Mouse (Mus musculus) 3134 (cell line): ENCODE data around the gene Xrn2.
"Not testable (repeated sequence)": the region's sequence is repeated elsewhere in the genome, so short reads cannot be mapped to it uniquely, and the experiment has no call there.

ENCODE experiments used
- DNase-seq: peaks from one replicate; pipeline ENCODE4 v3.0.0-alpha.2; 2011; ENCODE audit warnings: low spot score; ENCODE audit not compliant: insufficient read length; ENCODE audit errors: extremely low read depth

Gene Xrn2

DNA sequence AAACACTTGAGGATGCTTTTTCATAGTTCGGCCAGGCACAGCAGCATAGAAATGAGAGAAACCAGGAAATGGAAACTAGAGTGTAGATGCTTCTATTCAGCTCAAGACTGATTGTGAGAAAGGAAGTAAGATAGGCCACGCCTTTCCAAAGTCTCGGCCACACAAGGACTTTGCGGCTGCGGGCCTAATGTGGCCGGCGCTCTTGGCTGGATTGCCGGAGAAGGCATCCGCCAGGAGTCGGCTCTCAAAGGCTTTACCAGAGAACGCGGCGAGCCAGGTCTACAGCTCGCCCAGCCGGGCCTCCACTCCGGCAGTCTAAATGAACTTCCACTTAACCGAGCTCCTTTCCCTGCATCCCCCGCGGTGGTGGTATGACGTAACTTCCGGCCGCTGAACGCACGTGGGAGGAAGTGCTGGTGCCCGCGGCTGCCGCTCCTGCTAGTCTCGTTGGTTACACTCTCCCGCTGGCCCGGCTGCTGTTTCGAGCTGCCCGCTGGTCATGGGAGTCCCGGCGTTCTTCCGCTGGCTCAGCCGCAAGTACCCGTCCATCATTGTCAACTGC, at the start of gene Xrn2:
TSS of gene Xrn2 (plus strand) at position 374 of the 562 bp plus-strand sequence.
- DNase-seq: peak; percentile 95

DNA sequence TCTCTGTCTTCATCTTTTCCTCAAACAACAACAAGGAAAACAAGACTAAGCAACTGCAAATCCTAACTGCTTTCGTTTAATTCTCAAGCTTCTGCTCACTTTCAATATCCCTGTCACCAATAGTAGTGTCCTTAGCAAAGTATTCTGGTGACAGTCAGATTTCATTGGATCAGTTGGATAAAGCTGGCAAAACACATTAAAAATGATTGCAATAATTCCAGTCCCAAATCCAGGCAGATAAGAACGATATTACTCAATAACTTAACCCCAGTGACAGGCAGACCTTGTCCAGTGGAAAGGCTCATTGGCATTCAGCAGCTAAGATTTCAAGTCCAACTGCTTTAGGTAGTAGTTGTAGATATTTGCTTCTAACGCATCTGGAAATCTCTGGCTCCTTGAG, 37.8 kb upstream of the Xrn2 start:
- DNase-seq: no peak

DNA sequence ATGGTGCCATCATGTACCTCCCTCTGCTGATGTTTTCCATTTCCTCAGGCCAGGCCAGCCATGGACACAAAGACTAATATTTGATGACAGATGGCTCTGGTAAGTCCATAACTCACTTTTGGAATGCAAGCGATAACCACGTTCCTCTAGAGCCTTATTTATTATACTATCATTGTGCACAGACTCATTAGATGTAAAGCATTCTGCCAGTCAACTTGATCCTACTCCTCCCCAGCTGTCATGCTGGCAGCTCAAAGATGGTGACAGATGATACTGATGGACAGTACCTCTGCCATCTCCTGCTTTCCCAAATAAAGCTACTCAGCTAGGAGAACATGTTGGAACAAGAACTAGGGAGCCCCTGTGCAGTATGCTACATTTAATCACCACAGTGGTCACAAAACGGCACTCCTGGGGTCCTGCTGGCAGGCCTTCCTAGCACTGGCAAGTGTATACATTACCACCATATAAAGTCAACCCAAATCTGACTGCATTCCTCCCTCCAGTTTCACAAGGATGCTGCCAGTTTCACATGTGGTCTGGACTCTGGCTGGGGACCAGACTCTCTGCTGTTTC, 37.3 kb upstream of the Xrn2 start:
- no peak for DNase-seq

DNA sequence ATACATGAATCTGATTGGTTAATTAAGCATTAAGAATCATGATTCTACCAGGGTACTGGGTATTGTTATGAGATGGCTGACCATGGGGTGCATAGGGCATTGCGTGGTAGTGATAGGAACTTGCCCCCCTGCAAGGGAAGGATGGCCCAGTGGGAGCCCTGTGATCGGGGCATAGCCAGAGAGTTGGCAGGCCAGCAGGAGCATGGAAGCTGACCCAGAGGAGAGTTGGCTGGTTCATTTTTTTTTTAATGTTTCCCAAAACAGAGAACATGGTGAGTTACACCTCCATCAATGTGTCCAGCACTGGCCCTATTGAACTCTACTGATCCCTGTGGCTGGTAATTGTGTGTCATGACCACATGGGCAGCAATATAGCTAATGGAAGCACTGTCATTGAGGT, 30.0 kb upstream of the Xrn2 start:
- no peak for DNase-seq

DNA sequence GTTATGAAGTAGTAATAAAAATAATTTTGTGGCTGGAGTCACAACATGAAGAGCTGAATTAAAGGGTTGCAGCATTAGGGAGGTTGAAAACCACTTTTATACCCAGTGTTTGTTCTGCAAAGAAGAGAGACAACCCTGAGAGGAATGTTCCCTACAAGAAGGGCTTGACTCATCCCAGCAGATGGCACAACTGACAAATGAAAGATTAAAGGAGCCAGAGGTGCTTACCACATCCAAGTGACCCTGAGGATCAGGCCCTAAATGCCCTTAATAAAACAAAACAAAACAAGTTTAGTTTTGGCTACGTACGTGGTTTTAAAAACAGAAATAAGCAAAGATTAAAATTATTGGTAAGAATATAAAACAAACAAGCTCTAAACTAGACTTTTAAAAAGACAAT, 28.0 kb upstream of the Xrn2 start:
- DNase-seq: no peak

DNA sequence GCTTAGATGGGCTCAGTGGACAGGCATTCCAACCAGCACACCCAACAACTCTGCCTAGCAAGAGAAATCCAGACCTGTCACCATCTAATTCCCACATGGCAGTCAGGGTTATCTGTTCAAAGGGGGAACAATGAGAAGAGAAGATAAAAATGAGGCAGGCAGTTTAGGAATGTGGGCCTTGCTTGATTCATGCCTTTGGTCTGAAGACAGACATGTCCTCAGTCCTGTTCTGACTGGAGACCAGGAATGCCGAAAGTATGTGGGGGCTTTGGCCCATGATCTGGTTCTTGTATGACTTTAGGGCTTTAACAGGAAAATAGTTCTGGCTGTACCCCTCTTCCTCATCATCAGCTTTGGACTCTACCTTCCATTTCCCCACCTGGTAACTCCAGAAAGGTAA, 27.0 kb upstream of the Xrn2 start:
- no peak for DNase-seq

DNA sequence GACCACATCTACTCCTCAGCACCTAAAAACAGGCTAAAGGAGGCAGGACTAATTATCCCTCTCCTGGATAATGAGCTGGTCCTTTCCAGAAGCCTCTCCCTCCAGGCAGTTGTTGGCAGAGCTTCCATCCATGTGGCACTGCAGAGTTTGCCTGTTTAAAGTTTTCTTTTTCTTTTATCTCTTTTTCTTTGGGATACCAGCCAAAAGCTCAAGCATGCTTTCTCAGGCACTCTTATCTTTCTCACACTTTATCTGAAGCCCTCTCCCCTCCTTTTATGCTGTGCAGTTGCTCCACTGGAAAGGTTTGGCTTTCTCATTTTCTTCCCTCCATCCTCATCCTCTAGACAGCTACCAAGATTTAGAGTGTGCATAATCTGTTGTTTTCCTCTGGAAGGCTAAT, 26.4 kb upstream of the Xrn2 start:
- no peak for DNase-seq

DNA sequence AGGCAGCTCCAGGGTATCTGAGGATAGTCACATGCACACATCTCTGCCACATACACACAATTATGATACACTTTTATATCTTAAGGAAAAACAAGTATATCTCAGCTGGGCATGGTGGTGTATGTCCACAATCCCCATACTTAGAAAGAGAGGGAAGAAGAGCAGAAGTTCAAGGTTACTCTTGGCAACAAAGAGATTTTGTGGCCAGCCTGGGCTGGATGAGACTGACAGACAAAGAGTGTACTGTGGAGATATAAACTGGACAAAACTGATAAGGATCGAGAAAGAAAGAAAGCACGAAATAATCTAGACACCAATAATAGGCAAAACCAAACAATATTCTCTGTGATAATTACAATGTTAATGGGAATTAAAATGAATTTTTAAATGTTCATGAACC, 5.5 kb upstream of the Xrn2 start:
- DNase-seq: no peak

DNA sequence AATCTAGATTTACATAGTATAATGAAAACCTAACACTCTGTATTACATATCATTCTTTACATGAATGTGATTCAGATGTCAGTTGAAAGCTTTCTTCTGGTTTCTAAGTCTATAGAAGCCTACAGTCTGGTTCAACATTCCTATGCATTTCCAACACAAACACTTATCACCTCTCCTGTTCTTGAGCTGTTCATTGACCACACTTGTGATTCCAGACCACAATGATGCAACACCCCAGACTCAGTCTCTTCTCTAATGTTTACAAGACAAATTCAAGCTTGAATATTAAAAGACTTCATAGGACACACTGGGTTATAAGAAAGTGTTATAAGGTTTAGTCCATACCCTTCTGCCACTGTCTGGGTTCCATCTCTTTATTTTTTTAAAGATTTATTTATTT, 3.7 kb upstream of the Xrn2 start:
- no peak for DNase-seq

DNA sequence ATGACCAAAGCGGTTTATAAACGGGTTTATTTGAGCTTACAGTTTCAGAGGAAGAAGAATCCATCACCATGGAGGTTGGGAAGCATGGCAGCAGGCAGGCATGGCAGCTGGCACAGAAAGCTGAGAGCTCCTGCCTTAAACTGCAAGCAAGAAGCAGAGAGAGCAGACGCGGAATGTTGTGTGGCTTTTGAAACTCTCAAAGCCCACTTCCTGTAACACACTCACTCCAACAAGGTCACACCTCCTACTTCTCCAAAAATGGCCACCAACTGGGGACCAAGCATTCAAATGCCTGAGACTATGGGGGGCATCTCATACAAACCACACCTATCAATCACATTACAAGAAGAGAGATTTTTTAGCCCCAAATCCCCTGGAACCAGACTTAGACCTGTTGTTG, 2.7 kb upstream of the Xrn2 start:
- DNase-seq: no peak

DNA sequence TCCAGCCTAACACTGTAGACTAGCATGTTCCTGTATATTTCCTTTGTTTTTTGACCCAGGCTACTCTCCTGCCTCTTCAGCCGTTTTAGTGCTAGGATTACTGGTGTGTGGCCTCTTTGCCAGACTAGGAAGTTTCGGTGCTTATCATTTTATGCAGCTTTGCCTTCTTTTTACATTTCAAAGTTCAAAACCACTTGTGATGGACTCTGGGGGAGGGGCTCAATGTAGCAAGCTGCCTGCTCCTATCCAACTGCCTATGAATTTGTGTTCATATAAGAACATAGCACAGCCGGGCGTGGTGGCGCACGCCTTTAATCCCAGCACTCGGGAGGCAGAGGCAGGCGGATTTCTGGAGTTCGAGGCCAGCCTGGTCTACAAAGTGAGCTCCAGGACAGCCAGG, 1.8 kb upstream of the Xrn2 start:
- no peak for DNase-seq

DNA sequence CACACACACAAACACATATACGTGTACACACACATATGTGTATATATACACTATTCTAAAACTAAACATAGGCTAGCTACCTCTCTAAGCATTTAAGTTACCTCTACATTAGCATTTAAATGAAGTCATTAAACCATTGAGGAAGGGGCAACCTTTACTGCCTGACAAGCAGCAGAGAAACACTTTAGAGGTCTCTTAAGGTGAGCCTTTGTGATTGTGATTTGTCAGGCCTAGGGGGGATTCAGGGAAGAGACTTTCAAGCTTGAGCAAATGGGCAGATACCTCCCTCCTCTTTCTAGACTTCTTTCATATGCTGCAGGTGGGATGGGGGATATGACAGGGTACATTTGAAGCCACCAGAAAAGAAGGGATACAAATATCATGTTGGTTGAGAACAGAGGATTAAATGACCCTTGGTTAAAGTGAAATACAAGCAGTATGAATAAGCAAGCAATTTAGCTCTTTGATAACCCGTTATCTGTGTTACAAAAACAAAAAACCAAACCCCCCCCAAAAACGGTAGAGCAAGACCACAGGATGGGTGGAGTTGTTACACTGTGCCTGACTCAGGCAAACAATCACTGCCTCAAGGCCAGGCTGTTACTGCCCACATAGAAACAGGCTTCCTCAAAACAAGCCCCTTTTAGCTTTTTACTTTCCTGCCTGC, 1.2 kb upstream of the Xrn2 start:
- DNase-seq: no peak

DNA sequence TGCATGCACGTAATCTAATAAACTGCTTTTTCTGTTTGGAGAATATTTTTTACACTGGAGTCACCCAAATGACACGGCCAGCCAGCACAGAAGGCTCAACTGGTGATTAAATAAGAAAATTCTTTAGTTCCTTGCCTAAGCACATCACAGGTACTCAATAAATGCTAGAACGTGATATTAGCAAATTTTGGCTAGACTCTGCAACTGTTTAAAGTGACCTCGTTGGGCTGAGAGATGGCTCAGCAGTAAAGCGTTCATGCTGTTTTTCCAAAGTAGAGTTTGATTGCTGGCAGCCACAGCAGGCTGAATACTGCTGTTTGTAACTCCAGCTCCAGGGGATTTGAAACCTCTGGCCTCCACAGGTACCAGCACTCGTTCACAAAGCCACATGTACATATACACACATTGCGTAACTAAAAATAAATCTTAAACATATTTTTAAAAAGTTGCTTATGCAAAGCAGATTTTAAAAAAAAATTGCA, 614 bp upstream of the Xrn2 start:
- peak; percentile 7 for DNase-seq

DNA sequence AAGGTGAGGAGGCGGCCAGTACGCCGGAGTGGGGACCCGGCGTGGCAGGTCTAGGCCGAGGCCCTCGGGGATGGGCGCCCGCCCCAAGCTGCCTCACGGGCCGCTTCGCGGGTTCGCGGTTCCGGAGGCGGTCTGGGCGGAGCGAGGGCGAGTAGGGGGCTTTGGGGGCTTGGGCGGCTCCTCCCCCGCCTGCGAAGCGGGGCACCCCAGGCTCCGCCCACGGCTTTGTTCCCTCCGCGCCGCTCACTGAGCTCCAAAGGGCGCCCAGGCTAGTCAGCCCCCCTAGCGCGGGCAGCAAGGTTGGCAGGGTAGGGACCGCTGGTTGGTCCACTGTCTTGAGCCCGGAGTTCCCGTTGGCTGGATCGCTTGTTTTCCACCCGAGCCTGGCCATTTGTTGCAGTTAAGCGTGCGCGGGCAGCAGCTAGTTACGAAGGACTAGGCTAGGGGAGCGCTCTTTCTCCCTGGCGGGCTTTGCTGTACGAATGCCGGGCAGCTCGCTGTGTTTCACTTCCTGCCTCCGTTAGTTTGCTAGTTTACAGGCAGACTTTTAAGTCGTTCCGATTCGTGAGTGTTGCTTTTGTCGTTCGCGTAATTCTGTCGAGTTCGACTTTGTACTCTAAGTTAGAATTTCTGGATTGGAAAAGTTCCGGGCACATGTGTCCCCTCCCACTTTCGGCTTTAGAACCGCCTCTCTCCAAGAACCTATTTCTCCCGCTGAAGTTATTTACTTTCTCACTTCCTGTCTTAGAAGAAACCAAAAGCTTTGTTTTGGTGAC, 586 bp downstream of the Xrn2 start:
- DNase-seq: no peak

DNA sequence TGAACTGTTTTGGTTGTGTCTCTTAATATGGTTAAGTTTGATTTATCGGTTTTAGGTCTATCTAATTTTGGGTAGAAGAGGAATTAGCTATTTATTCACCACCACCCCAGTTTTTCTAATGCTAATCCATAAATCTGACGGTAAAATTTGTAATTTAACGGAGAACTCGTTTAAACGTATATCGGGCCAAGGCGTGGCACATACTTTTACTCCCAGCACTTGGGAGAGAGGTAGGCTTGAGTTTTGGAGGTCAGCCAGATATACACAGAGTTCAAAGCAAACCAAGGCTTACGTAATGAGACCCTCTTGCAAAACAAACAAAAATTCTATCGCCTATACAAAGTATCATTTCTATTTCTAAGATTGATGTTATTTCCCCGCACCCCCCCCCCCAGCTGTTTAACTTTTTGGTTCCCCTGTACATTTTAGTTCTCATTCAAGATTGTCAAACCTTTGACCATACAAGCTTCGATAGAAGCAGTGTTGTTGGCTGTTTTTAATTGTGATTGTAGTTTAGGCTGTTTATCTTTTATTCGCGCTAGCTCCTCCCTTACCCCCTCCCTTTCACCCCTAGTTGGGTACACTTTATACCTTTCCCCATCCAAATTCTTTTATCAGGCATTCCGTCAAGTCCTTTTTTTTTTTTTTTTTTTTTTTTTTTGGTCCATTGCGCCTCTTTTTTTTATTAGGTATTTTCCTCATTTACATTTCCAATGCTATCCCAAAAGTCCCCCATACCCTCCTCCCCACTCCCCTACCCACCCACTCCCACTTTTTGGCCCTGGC, 1.5 kb downstream of the Xrn2 start:
- DNase-seq: peak; percentile 7

DNA sequence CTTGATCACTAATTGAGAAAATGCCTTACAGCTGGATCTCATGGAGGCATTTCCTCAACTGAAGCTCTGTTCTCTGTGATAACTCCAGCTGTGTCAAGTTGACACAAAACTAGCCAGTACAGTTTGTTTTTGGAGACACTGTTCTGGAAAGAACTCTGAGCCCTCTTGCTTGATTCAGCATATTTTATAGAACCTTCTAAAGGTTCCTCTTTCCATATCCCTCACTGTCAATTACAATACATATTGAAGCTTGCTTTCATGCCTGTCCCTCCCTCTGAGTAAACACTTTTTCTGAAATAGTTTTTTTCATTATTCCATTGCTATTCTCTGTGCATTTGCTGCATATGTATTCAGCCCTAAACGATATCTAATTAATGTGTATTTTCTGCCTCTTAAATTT, 9.2 kb downstream of the Xrn2 start:
- DNase-seq: not testable (repeated sequence)

DNA sequence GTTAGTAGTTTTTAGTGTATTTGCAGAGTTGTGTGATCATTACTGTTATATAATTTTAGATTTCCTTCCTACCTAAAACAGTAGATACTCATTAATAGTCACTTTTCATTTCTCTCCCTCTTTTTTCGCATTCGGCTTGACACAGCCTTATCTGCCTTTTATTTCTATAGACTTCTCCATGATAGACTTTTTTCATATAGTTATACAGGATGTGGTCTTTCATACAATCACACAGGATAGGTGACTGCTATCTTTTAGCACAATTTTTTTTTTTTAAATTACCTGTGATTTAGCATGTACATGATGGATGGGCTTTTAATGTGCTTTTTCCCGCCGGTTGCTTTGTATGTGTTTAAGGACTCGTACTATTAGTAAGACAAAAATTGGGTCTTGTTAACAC, 10.3 kb downstream of the Xrn2 start:
- no peak for DNase-seq

DNA sequence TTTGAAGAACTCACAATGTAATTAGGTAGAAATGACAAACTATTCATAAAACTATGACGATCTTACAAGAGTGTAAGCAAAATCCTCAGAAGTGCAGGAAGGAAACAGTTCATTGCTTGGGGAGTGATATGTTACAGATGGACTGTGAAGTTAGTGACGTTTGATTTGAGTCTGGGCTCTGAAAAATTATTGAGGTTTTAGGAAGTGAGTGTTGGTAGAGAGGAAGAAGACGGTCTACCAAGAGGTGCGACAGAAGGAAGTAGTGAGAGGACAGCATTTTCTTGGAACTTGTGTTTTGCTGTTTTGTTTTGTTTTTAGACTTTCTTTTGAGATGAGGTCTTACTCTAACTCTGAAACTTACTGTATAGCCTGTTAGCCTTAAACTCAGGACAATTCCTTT, 10.8 kb downstream of the Xrn2 start:
- no peak for DNase-seq

DNA sequence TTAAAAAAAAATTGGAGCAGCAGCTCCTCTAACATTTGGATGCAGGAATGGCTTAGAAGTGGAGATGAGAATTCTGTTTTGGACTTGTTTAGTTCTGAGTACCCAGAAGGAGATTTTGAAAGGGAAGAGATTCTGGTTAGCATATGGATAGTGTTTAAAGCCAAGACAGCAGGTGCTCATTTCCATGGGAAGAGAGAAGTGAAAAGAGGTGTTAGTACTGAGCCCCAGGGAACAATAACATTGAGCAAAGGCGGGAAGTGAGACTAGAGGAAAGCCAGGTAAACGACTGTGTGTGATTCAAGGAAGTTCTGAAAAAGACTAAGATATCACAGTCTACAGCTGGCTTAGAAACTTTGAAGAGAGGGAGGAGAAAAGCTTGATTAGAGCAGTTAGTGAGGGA, 20.3 kb downstream of the Xrn2 start:
- DNase-seq: no peak

DNA sequence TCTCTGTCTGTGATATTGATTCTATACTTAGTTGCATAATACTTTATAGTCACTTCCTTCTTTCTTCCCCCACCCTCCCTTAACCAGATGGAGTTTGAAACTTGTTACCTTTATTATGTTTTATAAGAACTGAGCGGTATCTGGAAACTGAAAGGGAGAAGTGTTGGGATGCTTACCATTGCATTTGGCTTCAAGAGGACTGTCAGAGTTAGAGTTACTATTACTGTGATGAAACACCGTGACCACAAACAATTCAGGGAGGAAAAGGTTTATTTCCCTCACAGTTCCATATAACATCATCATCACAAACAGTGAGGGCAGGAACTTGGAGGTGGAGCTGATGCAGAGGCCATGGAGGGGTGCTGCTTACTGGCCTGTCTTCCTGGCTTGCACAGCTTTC, 23.1 kb downstream of the Xrn2 start:
- no peak for DNase-seq

DNA sequence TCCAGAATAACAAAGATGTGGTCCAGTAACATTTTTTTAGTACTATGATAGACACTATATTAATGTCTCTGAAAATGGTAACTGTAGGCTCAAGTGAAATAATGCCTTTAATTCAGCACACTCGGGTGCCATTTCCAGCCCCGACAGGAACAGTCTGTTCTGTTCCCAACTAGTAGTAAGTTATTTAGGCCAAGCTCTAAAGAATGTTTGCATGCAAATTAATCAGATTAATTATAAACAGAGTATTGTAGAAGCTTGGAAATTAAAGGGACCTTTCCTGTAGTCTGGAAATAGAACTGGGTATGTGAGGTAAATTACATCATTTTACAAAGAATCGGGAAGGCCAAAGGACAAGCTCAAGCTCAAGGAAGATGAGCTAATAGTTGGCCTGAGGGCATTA, 34.3 kb downstream of the Xrn2 start:
- no peak for DNase-seq
